Mouse (Mus musculus) ES-E14 (cell line): ENCODE data around the gene Fbn1.

Source experiments
- MAFK ChIP-seq: IDR thresholded peaks from 2 replicates; pipeline ENCODE4 v1.6.1; 2014; ENCODE audit warnings: mild to moderate bottlenecking, low read depth, low read length, inconsistent platforms; ENCODE audit not compliant: insufficient read depth
- ZNF384 ChIP-seq: IDR thresholded peaks from 2 replicates; pipeline ENCODE4 v1.6.1; 2012; ENCODE audit warnings: low read depth, low read length, inconsistent platforms

DNA sequence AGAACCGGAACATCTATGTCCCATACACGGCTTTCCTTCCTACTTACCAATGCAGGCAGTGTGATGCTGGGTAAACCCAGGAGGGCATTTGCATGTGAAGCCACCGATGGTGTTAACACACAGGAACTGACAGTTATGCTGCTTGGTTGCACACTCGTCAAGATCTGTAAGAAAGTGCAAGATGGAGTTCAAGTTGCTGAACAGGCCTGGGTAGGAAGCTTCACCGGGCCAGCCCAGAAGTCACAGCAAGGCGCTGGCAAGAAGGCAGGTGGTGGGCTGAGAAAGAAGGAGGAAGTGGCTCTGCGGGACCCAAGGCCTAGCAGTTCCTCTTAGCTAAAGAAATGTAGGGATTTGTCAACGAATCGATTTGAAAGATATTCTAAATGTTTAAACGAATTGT is 198.1 kb downstream of the Fbn1 start:
- TF ChIP-seq MAFK: no peak
- TF ChIP-seq ZNF384: no peak
